Mouse (Mus musculus) stomach, postnatal 0 days (tissue): Measurements from ENCODE around the gene Tceanc. TPM values are rescaled to one million over a fixed set of nuclear protein-coding genes. Genes with fewer than 3 reads are reported as not detected.
"Not testable (repeated sequence)": the region's sequence is repeated elsewhere in the genome, so short reads cannot be mapped to it uniquely, and the experiment has no call there.

Experiments
- ATAC-seq: fragments of 200-750 bp; cut with Nextera tagmentation; 2 replicates; pipeline ENCODE4 v1.8.0; 2017; ENCODE audit not compliant: low FRiP score, low TSS enrichment
- DNase-seq: peaks from one replicate; pipeline ENCODE4 v3.0.0-alpha.2; 2016; ENCODE audit warnings: low spot score
- H3K27ac ChIP-seq: fragments of 300-500 bp; sonication (generic); replicated peaks from 2 replicates; pipeline ENCODE4 v1.5.1; 2014; ENCODE audit warnings: mild to moderate bottlenecking, control low read depth
- H3K27me3 ChIP-seq: fragments of 300-500 bp; sonication (generic); 2 replicates; pipeline ENCODE4 v1.6.1; 2014; ENCODE audit warnings: low read length; ENCODE audit not compliant: control insufficient read depth, insufficient read depth
- H3K36me3 ChIP-seq: fragments of 300-500 bp; sonication (generic); 2 replicates; pipeline ENCODE4 v1.6.1; 2014; ENCODE audit warnings: low read length, mixed read lengths; ENCODE audit not compliant: control insufficient read depth, insufficient read depth
- H3K4me1 ChIP-seq: fragments of 300-500 bp; sonication (generic); replicated peaks from 2 replicates; pipeline ENCODE4 v1.6.1; 2014; ENCODE audit warnings: antibody characterized with exemption; ENCODE audit not compliant: control insufficient read depth, insufficient read depth
- H3K4me2 ChIP-seq: fragments of 300-500 bp; sonication (generic); replicated peaks from 2 replicates; pipeline ENCODE4 v1.6.1; 2014; ENCODE audit warnings: low read depth, mild to moderate bottlenecking, control low read depth, moderate library complexity
- H3K4me3 ChIP-seq: fragments of 300-500 bp; sonication (generic); 2 replicates; pipeline ENCODE4 v1.5.1; 2014; ENCODE audit warnings: low read depth, low read length, control low read depth
- H3K9ac ChIP-seq: fragments of 300-500 bp; sonication (generic); 2 replicates; pipeline ENCODE4 v1.6.1; 2014; ENCODE audit warnings: mild to moderate bottlenecking, low read length, control low read depth, mixed read lengths
- H3K9me3 ChIP-seq: fragments of 300-500 bp; sonication (generic); 2 replicates; pipeline ENCODE4 v1.6.1; 2016; ENCODE audit warnings: low read length; ENCODE audit not compliant: control insufficient read depth
- CTCF ChIP-seq: IDR thresholded peaks from 2 replicates; pipeline ENCODE4 v1.5.1; 2016; ENCODE audit warnings: antibody characterized with exemption, low read depth, mild to moderate bottlenecking, moderate library complexity
- EP300 ChIP-seq: optimal IDR thresholded peaks from 2 replicates; pipeline ENCODE3; 2016; ENCODE audit warnings: antibody characterized with exemption
- WGBS: fragments of 180-500 bp; shearing (Covaris S2); extraction: QIAGEN DNeasy Blood & Tissue Kit; methylation state at CpG from one replicate; pipeline ENCODE4 v1.1.7; 2014; 5-methylcytosine and 5-hydroxymethylcytosine counted together
- polyA plus RNA-seq: library from polyadenylated mRNA; unstranded; fragments of >200 nt; fragmentation: Nextera tagmentation; extraction: Ambion mirVana; gene quantifications from 2 replicates; pipeline ENCODE4 v1.2.1, GENCODE M21; 2015

Gene Tceanc
- polyA plus RNA-seq, 1 experiment from 2014 or later: 4.1 TPM

- Histone ChIP-seq H3K4me3 (no peak overlapping the region), H3K4me2 (no peak overlapping the region), H3K4me1 (no peaks in the 10 kb centered on the region), H3K36me3 (no peaks in the 10 kb centered on the region), H3K9ac (no peak overlapping the region), H3K27me3 (no peaks in the 10 kb centered on the region), H3K9me3 (no peaks in the 10 kb centered on the region), H3K27ac (no peak overlapping the region)
- no peak for TF ChIP-seq EP300
- DNase-seq: no peak
- WGBS: 84% methylated on average over 5 of the region's 5 CpGs
- no peak for ATAC-seq
Observed at GRCm38 (mm10) chrX:166520782-166521181, 2.4 kb upstream of the Tceanc start.

GRCm38 (mm10) chrX:166516631-166517030, 1.7 kb downstream of the Tceanc start:
- H3K4me3 ChIP-seq: no peak overlapping the region
- no peaks in the 10 kb centered on the region for H3K4me1 ChIP-seq
- no peaks in the 10 kb centered on the region for H3K27me3 ChIP-seq
- H3K9ac ChIP-seq: no peak overlapping the region
- no peak for TF ChIP-seq CTCF
- TF ChIP-seq EP300: no peak
- no peak for ATAC-seq
- H3K4me2 ChIP-seq: no peak overlapping the region
- WGBS: 88% methylated on average over 1 of the region's 1 CpGs
- no peaks in the 10 kb centered on the region for H3K9me3 ChIP-seq
- DNase-seq: no peak
- no peak overlapping the region for H3K27ac ChIP-seq
- H3K36me3 ChIP-seq: no peaks in the 10 kb centered on the region

GRCm38 (mm10) chrX:166515923-166516322, 2.4 kb downstream of the Tceanc start:
- Histone ChIP-seq H3K9ac (no peak overlapping the region), H3K36me3 (no peaks in the 10 kb centered on the region), H3K9me3 (no peaks in the 10 kb centered on the region), H3K27me3 (no peaks in the 10 kb centered on the region), H3K27ac (no peak overlapping the region), H3K4me1 (no peaks in the 10 kb centered on the region), H3K4me3 (no peak overlapping the region), H3K4me2 (no peak overlapping the region)
- TF ChIP-seq CTCF (no peak), EP300 (no peak)
- WGBS: 83% methylated on average over 3 of the region's 3 CpGs
- DNase-seq: no peak
- ATAC-seq: peak; percentile 68

- not testable (repeated sequence) for H3K9me3 ChIP-seq, H3K4me2 ChIP-seq, H3K36me3 ChIP-seq, ATAC-seq, H3K9ac ChIP-seq, H3K27ac ChIP-seq, H3K4me3 ChIP-seq, H3K27me3 ChIP-seq, H3K4me1 ChIP-seq
- WGBS: 22% methylated on average over 12 of the region's 12 CpGs
- peak; percentile 66 for DNase-seq
Observed at GRCm38 (mm10) chrX:166514035-166514434, 4.3 kb downstream of the Tceanc start.

GRCm38 (mm10) chrX:166512071-166512470, 6.3 kb downstream of the Tceanc start:
- H3K4me3 ChIP-seq: no peak overlapping the region
- H3K36me3 ChIP-seq: no peaks in the 10 kb centered on the region
- no peak overlapping the region for H3K4me2 ChIP-seq
- no peak overlapping the region for H3K9ac ChIP-seq
- TF ChIP-seq EP300 (no peak), CTCF (no peak)
- H3K9me3 ChIP-seq: no peaks in the 10 kb centered on the region
- H3K27me3 ChIP-seq: no peaks in the 10 kb centered on the region
- ATAC-seq: no peak
- WGBS: 88% methylated on average over 4 of the region's 4 CpGs
- no peak overlapping the region for H3K27ac ChIP-seq
- no peak for DNase-seq
- no peaks in the 10 kb centered on the region for H3K4me1 ChIP-seq

GRCm38 (mm10) chrX:166511107-166511506, 7.3 kb downstream of the Tceanc start:
- H3K27me3 ChIP-seq: no peaks in the 10 kb centered on the region
- no peaks in the 10 kb centered on the region for H3K4me1 ChIP-seq
- no peaks in the 10 kb centered on the region for H3K9me3 ChIP-seq
- no peak overlapping the region for H3K4me2 ChIP-seq
- no peak for TF ChIP-seq CTCF
- TF ChIP-seq EP300: no peak
- no peak overlapping the region for H3K4me3 ChIP-seq
- DNase-seq (no peak), ATAC-seq (no peak)
- no peaks in the 10 kb centered on the region for H3K36me3 ChIP-seq
- H3K9ac ChIP-seq: no peak overlapping the region
- no peak overlapping the region for H3K27ac ChIP-seq
